Mouse (Mus musculus): ENCODE data around the gene Srsf7. TPM values are rescaled to one million over a fixed set of nuclear protein-coding genes. Genes with fewer than 3 reads are reported as not detected.

Gene Srsf7
- polyA plus RNA-seq (2016; fragmentation: Nextera tagmentation; extraction: Ambion mirVana) = 888 and 890 TPM in 2 replicates

- no peaks in the 10 kb centered on the region for H3K9me3 ChIP-seq
These were observed at the start of gene Srsf7, which contains the start of gene Ttc39d for GRCm38 (mm10) chr17:80206671-80207581. Srsf7 (minus strand) TSS chr17:80207307. Ttc39d (plus strand) TSS chr17:80207460.

GRCm38 (mm10) chr17:80255208-80255607 lies 48.1 kb upstream of the Srsf7 start:
- no peak overlapping the region for H3K4me3 ChIP-seq
- no peaks in the 10 kb centered on the region for H3K27me3 ChIP-seq (replicated peaks; ENCODE audit: low read depth, poor library complexity, severe bottlenecking)
- peaks cover 100% of the 10 kb centered on the region for H3K36me3 ChIP-seq (replicated peaks)
- H3K27ac ChIP-seq (replicated peaks) = peak overlapping the region; percentile 51; the same call in 1 of the 2 replicates
- peaks cover 4% of the 10 kb centered on the region; the same call in 1 of the 2 replicates for H3K4me1 ChIP-seq
- peak; percentile 50 for DNase-seq (ENCODE audit: low spot score)
- H3K9me3 ChIP-seq = no peaks in the 10 kb centered on the region
- 73% methylated on average over 13 of the region's 13 CpGs for WGBS

More at GRCm38 (mm10) chr17:80206671-80207581, at the start of gene Srsf7, which contains the start of gene Ttc39d:
- peaks cover 13% of the 10 kb centered on the region for H3K4me1 ChIP-seq
- peak within 1 kb of the TSS; percentile 83 for H3K4me3 ChIP-seq
- DNase-seq (ENCODE audit: low spot score) = peak; percentile 97
- H3K27ac ChIP-seq (replicated peaks) = peak within 1 kb of the TSS; percentile 99
- H3K27me3 ChIP-seq (replicated peaks; ENCODE audit: low read depth, poor library complexity, severe bottlenecking) = no peaks in the 10 kb centered on the region
- peaks cover 39% of the 10 kb centered on the region for H3K36me3 ChIP-seq (replicated peaks)
- WGBS = under 1% methylated on average over 95 of the region's 95 CpGs

GRCm38 (mm10) chr17:80254421-80254820 lies 47.3 kb upstream of the Srsf7 start:
- no peaks in the 10 kb centered on the region for H3K27me3 ChIP-seq (replicated peaks; ENCODE audit: low read depth, poor library complexity, severe bottlenecking)
- peaks cover 4% of the 10 kb centered on the region; the same call in 1 of the 2 replicates for H3K4me1 ChIP-seq
- no peak for DNase-seq (ENCODE audit: low spot score)
- H3K9me3 ChIP-seq = no peaks in the 10 kb centered on the region
- peaks cover 100% of the 10 kb centered on the region for H3K36me3 ChIP-seq (replicated peaks)
- 97% methylated on average over 5 of the region's 5 CpGs for WGBS
- H3K4me3 ChIP-seq = no peak overlapping the region
- 0 out of 2 replicates have a peak overlapping the region, but pooled peaks have one; percentile 51 for H3K27ac ChIP-seq (replicated peaks)

GRCm38 (mm10) chr17:80252757-80253525 lies 45.8 kb upstream of the Srsf7 start:
- Histone ChIP-seq H3K4me3 (no peak overlapping the region), H3K27ac (replicated peaks) (no peak overlapping the region), H3K4me1 (peaks cover 4% of the 10 kb centered on the region; the same call in 1 of the 2 replicates), H3K27me3 (replicated peaks; ENCODE audit: low read depth, poor library complexity, severe bottlenecking) (no peaks in the 10 kb centered on the region), H3K36me3 (replicated peaks) (peaks cover 100% of the 10 kb centered on the region), H3K9me3 (no peaks in the 10 kb centered on the region)
- no peak for DNase-seq (ENCODE audit: low spot score)
- 89% methylated on average over 13 of the region's 13 CpGs for WGBS

- no peak for DNase-seq (ENCODE audit: low spot score)
- no peaks in the 10 kb centered on the region for H3K9me3 ChIP-seq
- 81% methylated on average over 13 of the region's 13 CpGs for WGBS
- H3K36me3 ChIP-seq (replicated peaks) = peaks cover 99% of the 10 kb centered on the region
- no peaks in the 10 kb centered on the region for H3K4me1 ChIP-seq
- no peak overlapping the region for H3K4me3 ChIP-seq
- no peak overlapping the region for H3K27ac ChIP-seq (replicated peaks)
- H3K27me3 ChIP-seq (replicated peaks; ENCODE audit: low read depth, poor library complexity, severe bottlenecking) = no peaks in the 10 kb centered on the region
These were observed 36.0 kb upstream of the Srsf7 start for GRCm38 (mm10) chr17:80243116-80243515.

- 93% methylated on average over 9 of the region's 9 CpGs for WGBS
- Histone ChIP-seq H3K4me3 (no peak overlapping the region), H3K36me3 (replicated peaks) (peaks cover 94% of the 10 kb centered on the region)
These were observed 34.5 kb upstream of the Srsf7 start for GRCm38 (mm10) chr17:80241594-80241993.

GRCm38 (mm10) chr17:80237475-80237874 lies 30.4 kb upstream of the Srsf7 start:
- Histone ChIP-seq H3K36me3 (replicated peaks) (peaks cover 68% of the 10 kb centered on the region), H3K27me3 (replicated peaks; ENCODE audit: low read depth, poor library complexity, severe bottlenecking) (no peaks in the 10 kb centered on the region), H3K4me1 (no peaks in the 10 kb centered on the region), H3K27ac (replicated peaks) (no peak overlapping the region), H3K4me3 (no peak overlapping the region), H3K9me3 (no peaks in the 10 kb centered on the region)
- 94% methylated on average over 5 of the region's 5 CpGs for WGBS
- no peak for DNase-seq (ENCODE audit: low spot score)

More at GRCm38 (mm10) chr17:80241594-80241993, 34.5 kb upstream of the Srsf7 start:
- Histone ChIP-seq H3K27ac (replicated peaks) (no peak overlapping the region), H3K27me3 (replicated peaks; ENCODE audit: low read depth, poor library complexity, severe bottlenecking) (no peaks in the 10 kb centered on the region), H3K9me3 (no peaks in the 10 kb centered on the region), H3K4me1 (no peaks in the 10 kb centered on the region)
- DNase-seq (ENCODE audit: low spot score) = no peak

- DNase-seq (ENCODE audit: low spot score) = no peak
- Histone ChIP-seq H3K27me3 (replicated peaks; ENCODE audit: low read depth, poor library complexity, severe bottlenecking) (no peaks in the 10 kb centered on the region), H3K27ac (replicated peaks) (no peak overlapping the region), H3K4me3 (no peak overlapping the region), H3K9me3 (no peaks in the 10 kb centered on the region), H3K4me1 (no peaks in the 10 kb centered on the region), H3K36me3 (replicated peaks) (peaks cover 61% of the 10 kb centered on the region)
- WGBS = 94% methylated on average over 3 of the region's 3 CpGs
These were observed 29.7 kb upstream of the Srsf7 start for GRCm38 (mm10) chr17:80236805-80237204.

GRCm38 (mm10) chr17:80235477-80235876 lies 28.4 kb upstream of the Srsf7 start:
- WGBS = 87% methylated on average over 3 of the region's 3 CpGs
- no peaks in the 10 kb centered on the region for H3K4me1 ChIP-seq
- no peak for DNase-seq (ENCODE audit: low spot score)
- H3K36me3 ChIP-seq (replicated peaks) = peaks cover 51% of the 10 kb centered on the region
- H3K9me3 ChIP-seq = no peaks in the 10 kb centered on the region
- no peak overlapping the region for H3K4me3 ChIP-seq
- no peak overlapping the region for H3K27ac ChIP-seq (replicated peaks)
- no peaks in the 10 kb centered on the region for H3K27me3 ChIP-seq (replicated peaks; ENCODE audit: low read depth, poor library complexity, severe bottlenecking)

- H3K27me3 ChIP-seq (replicated peaks; ENCODE audit: low read depth, poor library complexity, severe bottlenecking) = no peaks in the 10 kb centered on the region
- H3K4me1 ChIP-seq = no peaks in the 10 kb centered on the region
- WGBS = 90% methylated on average over 7 of the region's 7 CpGs
- no peak overlapping the region for H3K4me3 ChIP-seq
- H3K9me3 ChIP-seq = no peaks in the 10 kb centered on the region
- H3K27ac ChIP-seq (replicated peaks) = no peak overlapping the region
- DNase-seq (ENCODE audit: low spot score) = no peak
- peaks cover 45% of the 10 kb centered on the region for H3K36me3 ChIP-seq (replicated peaks)
These were observed 27.3 kb upstream of the Srsf7 start for GRCm38 (mm10) chr17:80234376-80234775.

GRCm38 (mm10) chr17:80233844-80234243 lies 26.7 kb upstream of the Srsf7 start:
- Histone ChIP-seq H3K36me3 (replicated peaks) (peaks cover 45% of the 10 kb centered on the region), H3K27ac (replicated peaks) (no peak overlapping the region), H3K4me3 (no peak overlapping the region), H3K4me1 (no peaks in the 10 kb centered on the region), H3K9me3 (no peaks in the 10 kb centered on the region), H3K27me3 (replicated peaks; ENCODE audit: low read depth, poor library complexity, severe bottlenecking) (no peaks in the 10 kb centered on the region)
- WGBS = 93% methylated on average over 5 of the region's 5 CpGs
- no peak for DNase-seq (ENCODE audit: low spot score)

GRCm38 (mm10) chr17:80229396-80229795 lies 22.3 kb upstream of the Srsf7 start:
- H3K4me3 ChIP-seq = no peak overlapping the region
- DNase-seq (ENCODE audit: low spot score) = no peak
- no peak overlapping the region for H3K27ac ChIP-seq (replicated peaks)
- peaks cover 5% of the 10 kb centered on the region for H3K4me1 ChIP-seq
- H3K27me3 ChIP-seq (replicated peaks; ENCODE audit: low read depth, poor library complexity, severe bottlenecking) = no peaks in the 10 kb centered on the region
- WGBS = 93% methylated on average over 2 of the region's 2 CpGs
- peaks cover 41% of the 10 kb centered on the region for H3K36me3 ChIP-seq (replicated peaks)
- H3K9me3 ChIP-seq = no peaks in the 10 kb centered on the region
